Mouse (Mus musculus) lung, embryonic 14.5 days (tissue): Measurements from ENCODE around the gene Adgra1. TPM values are rescaled to one million over a fixed set of nuclear protein-coding genes. Genes with fewer than 3 reads are reported as not detected.

Experiments
- ATAC-seq: fragments of 200-750 bp; cut with Nextera tagmentation; 2 replicates; pipeline ENCODE4 v1.8.0; 2017; ENCODE audit warnings: mild to moderate bottlenecking, moderate TSS enrichment, moderate library complexity; ENCODE audit not compliant: insufficient read depth
- DNase-seq: peaks from one replicate; pipeline ENCODE4 v3.0.0-alpha.2; 2015
- H3K27ac ChIP-seq: fragments of 300-500 bp; sonication (generic); 2 replicates; pipeline ENCODE4 v1.5.1; 2014; ENCODE audit warnings: low read depth, mild to moderate bottlenecking, moderate library complexity
- H3K27me3 ChIP-seq: fragments of 300-500 bp; sonication (generic); 2 replicates; pipeline ENCODE4 v1.6.1; 2014; ENCODE audit warnings: low read length, control low read depth; ENCODE audit not compliant: insufficient read depth
- H3K36me3 ChIP-seq: fragments of 300-500 bp; sonication (generic); 2 replicates; pipeline ENCODE4 v1.6.1; 2014; ENCODE audit warnings: control low read depth; ENCODE audit not compliant: insufficient read depth
- H3K4me1 ChIP-seq: fragments of 300-500 bp; sonication (generic); 2 replicates; pipeline ENCODE4 v1.6.1; 2014; ENCODE audit warnings: antibody characterized with exemption, control low read depth; ENCODE audit not compliant: insufficient read depth
- H3K4me2 ChIP-seq: fragments of 300-500 bp; sonication (generic); 2 replicates; pipeline ENCODE4 v1.6.1; 2014; ENCODE audit warnings: mild to moderate bottlenecking
- H3K4me3 ChIP-seq: fragments of 300-500 bp; sonication (generic); 2 replicates; pipeline ENCODE4 v1.5.1; 2014; ENCODE audit warnings: low read depth, low read length
- H3K9ac ChIP-seq: fragments of 300-500 bp; sonication (generic); 2 replicates; pipeline ENCODE4 v1.6.1; 2014
- H3K9me3 ChIP-seq: fragments of 300-500 bp; sonication (generic); 2 replicates; pipeline ENCODE4 v1.6.1; 2016; ENCODE audit warnings: low read depth, low read length, control low read depth
- CTCF ChIP-seq: IDR thresholded peaks from 2 replicates; pipeline ENCODE4 v1.5.1; 2016; ENCODE audit warnings: antibody characterized with exemption, low read depth
- WGBS: fragments of 180-500 bp; shearing (Covaris S2); extraction: QIAGEN DNeasy Blood & Tissue Kit; methylation state at CpG from one replicate; pipeline ENCODE4 v1.1.7; 2014; 5-methylcytosine and 5-hydroxymethylcytosine counted together
- polyA plus RNA-seq: library from polyadenylated mRNA; unstranded; fragments of >200 nt; fragmentation: Nextera tagmentation; extraction: Ambion mirVana; gene quantifications from 2 replicates; pipeline ENCODE4 v1.2.1, GENCODE M21; 2014

Adgra1 gene
- polyA plus RNA-seq, 1 experiment from 2014 or later = not detected

DNA sequence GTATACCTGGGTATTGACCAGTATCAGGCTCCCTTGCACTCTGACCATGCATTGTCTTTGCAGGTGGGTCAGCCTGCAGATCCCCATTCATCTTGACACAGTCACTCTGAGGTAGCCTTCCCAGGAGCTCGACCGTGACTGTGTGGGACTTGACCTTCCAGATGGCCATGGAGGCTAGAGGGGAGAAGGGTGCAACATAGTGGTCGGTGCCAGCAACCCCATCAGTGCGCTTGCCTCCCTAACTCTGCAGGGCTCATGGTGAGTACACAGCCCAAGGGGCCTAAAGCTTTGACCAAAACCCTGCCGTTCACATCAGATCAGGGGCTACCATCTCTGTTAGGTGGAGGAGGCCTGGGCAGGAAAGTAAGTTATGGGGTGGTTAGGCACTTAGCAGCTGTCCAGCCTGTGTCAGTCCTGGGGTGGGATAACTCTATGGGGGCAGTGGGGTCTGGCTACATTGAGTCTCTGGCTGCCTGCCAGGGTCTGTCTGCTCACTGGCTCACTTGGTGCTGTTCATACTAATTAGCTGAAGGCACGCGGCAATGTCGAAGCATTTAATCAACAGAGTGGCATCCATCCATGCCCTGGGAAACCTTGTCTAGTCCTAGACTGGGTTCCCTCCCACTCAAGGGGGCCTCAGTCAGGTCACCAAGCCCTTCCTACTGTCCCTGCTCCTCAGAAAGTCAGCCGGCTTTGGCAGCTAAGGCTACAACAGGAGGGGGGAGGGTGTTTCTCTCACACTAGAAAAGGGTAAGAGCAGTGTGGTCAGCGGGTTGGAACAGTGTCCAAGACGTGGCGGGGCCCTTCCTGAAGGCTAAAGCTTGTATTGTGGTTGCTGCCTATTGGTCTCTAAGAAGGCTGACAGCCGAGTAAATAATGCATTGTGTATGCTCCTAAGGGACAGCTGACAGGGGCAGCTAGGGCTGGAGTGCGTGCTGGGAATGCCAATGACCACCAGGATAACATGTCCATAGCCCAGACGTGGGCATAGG lies 1.5 kb downstream of the Adgra1 start:
- 54% methylated on average over 15 of the region's 15 CpGs for WGBS
- Histone ChIP-seq H3K27me3 (peaks cover 28% of the 10 kb centered on the region; the same call in 1 of the 2 replicates), H3K27ac (no peak overlapping the region), H3K9me3 (no peaks in the 10 kb centered on the region), H3K9ac (no peak overlapping the region), H3K4me1 (no peaks in the 10 kb centered on the region; the same call in 1 of the 2 replicates), H3K4me2 (no peak overlapping the region), H3K36me3 (no peaks in the 10 kb centered on the region), H3K4me3 (no peak overlapping the region)
- no peak for ATAC-seq
- TF ChIP-seq CTCF = no peak
- DNase-seq = peak; percentile 12

DNA sequence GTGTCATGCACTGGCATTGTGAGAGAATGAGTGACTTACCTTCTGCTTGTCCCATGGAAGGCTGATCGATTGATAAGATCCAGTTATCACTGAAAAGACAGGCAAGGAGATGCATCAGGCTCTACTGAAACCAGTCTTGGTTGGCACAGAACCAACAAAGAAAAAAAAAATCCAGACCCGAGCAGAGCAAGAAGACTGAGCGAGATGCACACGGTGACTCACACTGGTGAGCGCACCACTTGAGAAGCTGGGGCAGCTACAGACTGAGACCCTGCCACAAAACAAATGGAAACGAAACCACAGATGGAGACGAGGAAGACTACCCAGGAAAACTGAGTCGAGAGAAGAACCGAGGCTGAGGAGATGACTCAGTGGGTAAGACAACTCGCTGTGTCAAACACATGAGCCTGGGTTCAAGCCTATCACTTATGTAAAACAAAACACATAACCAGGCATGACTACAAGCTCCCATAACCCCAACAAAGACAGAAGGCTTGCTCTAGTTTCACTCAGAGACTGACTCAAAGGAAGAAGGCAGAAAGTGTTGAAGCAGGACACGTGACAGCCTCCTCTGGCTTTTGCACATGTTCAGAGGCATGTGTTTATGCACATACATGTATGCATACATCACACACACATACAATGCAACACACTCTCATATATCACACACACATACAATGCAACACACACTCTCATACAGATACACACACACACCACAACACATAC lies 6.6 kb downstream of the Adgra1 start:
- 80% methylated on average over 11 of the region's 11 CpGs for WGBS

DNA sequence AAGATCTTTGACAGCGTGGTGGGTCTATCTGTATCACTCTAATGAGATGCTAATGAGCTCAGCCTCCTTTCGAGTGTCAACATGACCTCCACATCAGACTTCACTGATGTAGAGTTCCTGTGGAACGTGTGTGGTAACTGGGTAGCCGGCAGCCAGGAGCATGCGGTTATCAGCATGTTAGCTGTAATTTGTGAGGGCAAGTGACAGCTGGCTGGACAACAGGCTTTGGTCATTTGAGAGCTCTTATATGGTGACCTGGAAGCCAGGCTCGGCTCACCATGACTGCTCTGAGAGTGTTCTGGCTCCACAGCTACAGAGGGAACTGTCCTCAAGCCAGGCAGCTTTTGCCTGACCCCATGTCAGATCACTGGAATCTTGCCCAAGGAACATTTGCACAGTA lies 8.4 kb downstream of the Adgra1 start:
- no peaks in the 10 kb centered on the region for H3K27me3 ChIP-seq
- H3K9me3 ChIP-seq = no peaks in the 10 kb centered on the region
- no peak overlapping the region for H3K4me2 ChIP-seq
- H3K4me3 ChIP-seq = no peak overlapping the region
- H3K4me1 ChIP-seq = no peaks in the 10 kb centered on the region
- H3K9ac ChIP-seq = no peak overlapping the region
- peak; percentile 25 for DNase-seq
- no peak for TF ChIP-seq CTCF
- WGBS = 45% methylated on average over 6 of the region's 6 CpGs
- no peak for ATAC-seq
- H3K36me3 ChIP-seq = no peaks in the 10 kb centered on the region
- no peak overlapping the region for H3K27ac ChIP-seq

More for the DNA sequence above, 6.6 kb downstream of the Adgra1 start:
- DNase-seq = no peak
- Histone ChIP-seq H3K4me1 (no peaks in the 10 kb centered on the region), H3K27ac (no peak overlapping the region), H3K27me3 (0 out of 2 replicates have a peak, but pooled peaks cover 6% of the 10 kb centered on the region), H3K9me3 (no peaks in the 10 kb centered on the region), H3K36me3 (no peaks in the 10 kb centered on the region), H3K4me2 (no peak overlapping the region), H3K9ac (no peak overlapping the region), H3K4me3 (no peak overlapping the region)
- ATAC-seq = no peak
- no peak for TF ChIP-seq CTCF

DNA sequence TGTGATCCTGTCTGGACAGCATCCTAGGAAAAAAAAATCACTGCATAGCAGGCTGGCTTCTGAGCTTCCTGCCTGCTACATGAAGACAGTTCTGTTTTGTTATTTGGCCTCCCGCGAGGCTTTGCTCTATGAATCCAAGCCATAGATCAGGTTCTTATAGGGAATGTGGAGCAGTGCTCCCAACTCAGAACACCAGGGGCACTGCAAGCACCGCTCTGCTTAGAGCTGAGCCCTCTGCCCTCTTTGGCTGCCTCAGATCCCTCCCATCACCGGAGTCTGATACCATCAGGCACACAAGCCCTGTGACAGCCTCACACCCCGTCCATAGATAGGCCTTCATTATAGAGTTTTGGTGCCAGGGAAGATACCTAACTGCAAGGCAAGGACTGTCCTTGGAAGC lies 9.2 kb downstream of the Adgra1 start:
- H3K9ac ChIP-seq = no peak overlapping the region
- no peaks in the 10 kb centered on the region for H3K4me1 ChIP-seq
- no peak overlapping the region for H3K4me2 ChIP-seq
- ATAC-seq (no peak), DNase-seq (peak; percentile 15)
- no peaks in the 10 kb centered on the region for H3K9me3 ChIP-seq
- no peak overlapping the region for H3K4me3 ChIP-seq
- peak; percentile 30 for TF ChIP-seq CTCF
- 30% methylated on average over 5 of the region's 5 CpGs for WGBS
- H3K27ac ChIP-seq = no peak overlapping the region
- H3K36me3 ChIP-seq = no peaks in the 10 kb centered on the region
- no peaks in the 10 kb centered on the region for H3K27me3 ChIP-seq

DNA sequence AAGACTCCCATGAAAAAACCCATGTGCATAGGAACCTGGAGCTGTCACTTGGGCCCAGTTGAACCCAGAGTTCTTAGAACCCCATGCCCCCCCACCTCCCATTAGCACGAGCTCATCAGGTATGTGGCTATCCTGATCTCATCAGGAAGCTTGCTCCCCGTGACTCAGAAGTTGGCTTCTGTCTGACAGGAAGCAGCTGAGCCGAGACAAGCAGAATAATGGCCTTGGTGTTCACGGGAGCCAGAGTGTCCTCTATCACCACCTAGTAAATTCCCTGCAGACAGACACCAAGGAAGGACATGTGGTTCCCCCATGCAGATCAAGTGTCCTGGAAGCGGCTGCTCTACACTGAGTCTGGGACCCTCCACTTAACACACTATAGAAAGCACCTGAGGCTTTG lies 9.8 kb downstream of the Adgra1 start:
- H3K27ac ChIP-seq = no peak overlapping the region
- TF ChIP-seq CTCF = no peak
- H3K4me1 ChIP-seq = no peaks in the 10 kb centered on the region
- no peaks in the 10 kb centered on the region for H3K36me3 ChIP-seq
- WGBS = 15% methylated on average over 5 of the region's 5 CpGs
- DNase-seq (no peak), ATAC-seq (no peak)
- H3K27me3 ChIP-seq = no peaks in the 10 kb centered on the region
- H3K4me2 ChIP-seq = no peak overlapping the region
- H3K9me3 ChIP-seq = no peaks in the 10 kb centered on the region
- H3K4me3 ChIP-seq = no peak overlapping the region
- H3K9ac ChIP-seq = no peak overlapping the region

DNA sequence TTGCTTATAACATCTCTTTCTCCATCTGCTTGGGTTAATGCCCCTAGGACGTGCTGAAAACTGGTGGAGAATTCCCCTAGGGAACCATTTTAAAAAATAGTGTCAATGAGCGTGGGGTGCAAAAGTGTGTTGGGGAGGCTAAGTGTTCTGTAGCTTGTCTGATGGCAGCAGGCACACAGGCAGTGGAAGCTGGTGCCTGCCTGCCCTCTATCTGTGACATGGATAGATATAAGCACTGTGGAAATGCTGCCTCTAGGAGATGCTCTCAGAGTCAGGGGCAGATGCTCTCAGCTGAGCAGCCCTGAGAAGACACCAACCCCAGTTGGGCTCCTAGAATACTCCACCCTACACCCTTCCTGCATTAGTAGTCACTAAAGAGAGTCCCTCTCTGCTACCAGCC lies 11.1 kb downstream of the Adgra1 start:
- no peak overlapping the region for H3K4me3 ChIP-seq
- no peak overlapping the region for H3K9ac ChIP-seq
- H3K27ac ChIP-seq = no peak overlapping the region
- H3K4me2 ChIP-seq = no peak overlapping the region
- no peaks in the 10 kb centered on the region for H3K27me3 ChIP-seq
- no peaks in the 10 kb centered on the region for H3K9me3 ChIP-seq
- DNase-seq = no peak
- H3K36me3 ChIP-seq = no peaks in the 10 kb centered on the region
- ATAC-seq = no peak
- 84% methylated on average over 2 of the region's 2 CpGs for WGBS
- TF ChIP-seq CTCF = no peak
- H3K4me1 ChIP-seq = no peaks in the 10 kb centered on the region

DNA sequence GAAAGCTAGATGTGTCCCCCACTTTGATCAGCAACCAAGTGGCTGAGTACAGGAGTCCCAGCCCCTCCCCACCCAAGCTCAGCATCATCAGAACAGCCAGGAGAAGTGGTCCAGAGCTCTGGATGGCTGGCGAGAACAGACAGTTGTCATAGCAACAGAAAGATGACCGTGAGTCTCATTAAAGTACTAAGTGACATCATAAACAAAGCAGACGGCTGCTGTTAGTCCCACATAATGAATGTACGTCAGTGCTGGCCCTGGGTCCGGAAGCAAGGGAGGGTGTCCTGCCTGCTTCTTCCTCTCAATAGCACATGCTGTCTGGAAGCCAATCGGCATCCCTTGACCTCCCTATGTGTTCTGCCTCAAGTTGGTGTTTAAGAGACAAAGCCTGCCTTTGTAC lies 16.2 kb downstream of the Adgra1 start:
- no peak for ATAC-seq
- Histone ChIP-seq H3K36me3 (no peaks in the 10 kb centered on the region), H3K4me2 (no peak overlapping the region), H3K9ac (no peak overlapping the region), H3K9me3 (no peaks in the 10 kb centered on the region), H3K27me3 (no peaks in the 10 kb centered on the region), H3K27ac (no peak overlapping the region), H3K4me1 (no peaks in the 10 kb centered on the region), H3K4me3 (no peak overlapping the region)
- TF ChIP-seq CTCF = no peak
- DNase-seq = peak; percentile 32
- 20% methylated on average over 6 of the region's 6 CpGs for whole genome bisulfite sequencing
